Mouse (Mus musculus) left cerebral cortex, adult 2 months (tissue): ENCODE results near the gene Pip4k2a. TPM values are rescaled to one million over a fixed set of nuclear protein-coding genes. Genes with fewer than 3 reads are reported as not detected.
A peak's percentile ranks its signal among the peaks of the same experiment; 100 is the strongest.
"Not testable (repeated sequence)": the region's sequence is repeated elsewhere in the genome, so short reads cannot be mapped to it uniquely, and the experiment has no call there.

Experiments
- DNase-seq, 2 experiments: peaks; one replicate each; pipeline ENCODE4 v3.0.0; 2021 to 2022; ENCODE audit warnings: low spot score in 2 of 2, mixed read lengths in 1 of 2; ENCODE audit errors: extremely low spot score in 1 of 2
- H3K27ac ChIP-seq: fragments of 200-600 bp; 2 replicates; pipeline ENCODE4 v1.8.1; 2022
- H3K4me3 ChIP-seq: fragments of 200-600 bp; 2 replicates; pipeline ENCODE4 v1.8.1; 2022
- CTCF ChIP-seq: fragments of 200-600 bp; IDR thresholded peaks from 2 replicates; pipeline ENCODE4 v1.8.1; 2022; ENCODE audit warnings: antibody characterized with exemption, mild to moderate bottlenecking, moderate library complexity
- intact Hi-C: fragments of 180-260 bp; cut with DNase I; formaldehyde crosslinking; loops from one replicate; pipeline ENCODE4 v1.15.1; 2025
- total RNA-seq, 2 experiments: library from RNA; stranded (reverse); gene quantifications; 2 replicates each; pipeline ENCODE4 v1.2.3; 2021

Pip4k2a gene
- total RNA-seq, 2 experiments from 2014 or later = 49.3 to 50.1 TPM

- intact Hi-C loops = no loop called here
- no peak overlapping the region for H3K4me3 ChIP-seq
- TF ChIP-seq CTCF = no peak
- no peak overlapping the region for H3K27ac ChIP-seq
- DNase-seq = no peak
Observed at GRCm38 (mm10) chr2:18901133-18901532, 96.8 kb downstream of the Pip4k2a start.

GRCm38 (mm10) chr2:18900635-18901034, 97.3 kb downstream of the Pip4k2a start:
- intact Hi-C loops = no loop called here
- Histone ChIP-seq H3K4me3 (no peak overlapping the region), H3K27ac (no peak overlapping the region)
- TF ChIP-seq CTCF = no peak; the same call in 1 of the 2 replicates
- no peak for DNase-seq

GRCm38 (mm10) chr2:18897742-18898256, 100.1 kb downstream of the Pip4k2a start:
- no peak for DNase-seq
- no peak for TF ChIP-seq CTCF
- H3K27ac ChIP-seq = no peak overlapping the region
- intact Hi-C loops = no loop called here
- H3K4me3 ChIP-seq = no peak overlapping the region

GRCm38 (mm10) chr2:18896015-18896414, 101.9 kb downstream of the Pip4k2a start:
- no peak for DNase-seq
- intact Hi-C loops = no loop called here

GRCm38 (mm10) chr2:18893336-18893735, 104.6 kb downstream of the Pip4k2a start:
- H3K27ac ChIP-seq, H3K4me3 ChIP-seq, intact Hi-C loops, DNase-seq: not testable (repeated sequence)

More at GRCm38 (mm10) chr2:18896015-18896414, 101.9 kb downstream of the Pip4k2a start:
- TF ChIP-seq CTCF = no peak
- H3K27ac ChIP-seq = no peak overlapping the region
- H3K4me3 ChIP-seq = no peak overlapping the region

GRCm38 (mm10) chr2:18891991-18892537, 105.9 kb downstream of the Pip4k2a start:
- intact Hi-C loops = no loop called here

GRCm38 (mm10) chr2:18890227-18891001, 107.5 kb downstream of the Pip4k2a start:
- H3K4me3 ChIP-seq = no peak overlapping the region
- no peak overlapping the region for H3K27ac ChIP-seq
- no peak for TF ChIP-seq CTCF
- intact Hi-C loops = no loop called here
- no peak for DNase-seq

More at GRCm38 (mm10) chr2:18891991-18892537, 105.9 kb downstream of the Pip4k2a start:
- H3K4me3 ChIP-seq = no peak overlapping the region
- H3K27ac ChIP-seq = no peak overlapping the region
- no peak for DNase-seq
- no peak for TF ChIP-seq CTCF

GRCm38 (mm10) chr2:18884277-18884676, 113.6 kb downstream of the Pip4k2a start:
- H3K4me3 ChIP-seq = no peak overlapping the region
- DNase-seq = no peak
- peak; percentile 44 for TF ChIP-seq CTCF
- no peak overlapping the region for H3K27ac ChIP-seq
- intact Hi-C loops = no loop called here

- no peak overlapping the region for H3K4me3 ChIP-seq
- no peak for DNase-seq
- no peak for TF ChIP-seq CTCF
- no peak overlapping the region for H3K27ac ChIP-seq
- intact Hi-C loops = loop anchor here (1.0 to 10.0 kb wide), 2 partner anchors 123 to 280 kb away; no protein-coding TSS in a partner anchor
Observed at GRCm38 (mm10) chr2:18874626-18875025, 123.3 kb downstream of the Pip4k2a start.

GRCm38 (mm10) chr2:18874063-18874462, 123.9 kb downstream of the Pip4k2a start:
- no peak overlapping the region for H3K4me3 ChIP-seq
- DNase-seq = no peak
- no peak overlapping the region for H3K27ac ChIP-seq
- no peak for TF ChIP-seq CTCF
- intact Hi-C loops = loop anchor here (1.0 to 10.0 kb wide), 2 partner anchors 123 to 281 kb away; no protein-coding TSS in a partner anchor

GRCm38 (mm10) chr2:18873440-18873839, 124.5 kb downstream of the Pip4k2a start:
- H3K27ac ChIP-seq = no peak overlapping the region
- no peak overlapping the region for H3K4me3 ChIP-seq
- DNase-seq = no peak
- intact Hi-C loops = loop anchor here (1.0 to 10.0 kb wide), 3 partner anchors 281 to 471 kb away; no protein-coding TSS in a partner anchor
- TF ChIP-seq CTCF = no peak

- intact Hi-C loops = loop anchor here (1.0 to 10.0 kb wide), 3 partner anchors 282 to 472 kb away; no protein-coding TSS in a partner anchor
- peak; percentile 77 for TF ChIP-seq CTCF
- H3K4me3 ChIP-seq = no peak overlapping the region
- H3K27ac ChIP-seq = no peak overlapping the region
- DNase-seq = peak; percentile 66 to 74
Observed at GRCm38 (mm10) chr2:18872797-18873196, 125.1 kb downstream of the Pip4k2a start.
